Mouse (Mus musculus) forelimb bud, embryonic 11.5 days (tissue): ENCODE data around the gene Traf3.

Experiments used
- DNase-seq: peaks from one replicate; pipeline ENCODE4 v3.0.0-alpha.2; 2012; ENCODE audit warnings: low read depth, low spot score

Traf3 gene

GRCm38 (mm10) chr12:111250116-111250515 lies 83.9 kb downstream of the Traf3 start:
- no peak for DNase-seq

GRCm38 (mm10) chr12:111251227-111251626 lies 85.1 kb downstream of the Traf3 start:
- DNase-seq, result no peak

- no peak for DNase-seq
Measured at GRCm38 (mm10) chr12:111263650-111264049, 97.5 kb downstream of the Traf3 start.

GRCm38 (mm10) chr12:111265212-111265611 lies 99.0 kb downstream of the Traf3 start:
- DNase-seq, result no peak

- DNase-seq, result no peak
Measured at GRCm38 (mm10) chr12:111266592-111266991, 100.4 kb downstream of the Traf3 start.

GRCm38 (mm10) chr12:111267673-111268325 lies 101.6 kb downstream of the Traf3 start:
- DNase-seq, result no peak

- DNase-seq, result no peak
Measured at GRCm38 (mm10) chr12:111270629-111271277, 104.6 kb downstream of the Traf3 start, which contains the start of gene Amn. Gene Amn, plus strand, starts transcription at chr12:111271095.

- DNase-seq, result no peak
Measured at GRCm38 (mm10) chr12:111271406-111271805, 105.2 kb downstream of the Traf3 start.

GRCm38 (mm10) chr12:111271966-111272365 lies 105.8 kb downstream of the Traf3 start:
- no peak for DNase-seq

- DNase-seq, result peak; percentile 78
Measured at GRCm38 (mm10) chr12:111272420-111272819, 106.2 kb downstream of the Traf3 start.

GRCm38 (mm10) chr12:111274006-111274405 lies 107.8 kb downstream of the Traf3 start:
- DNase-seq, result no peak

- no peak for DNase-seq
Measured at GRCm38 (mm10) chr12:111274447-111275149, 108.4 kb downstream of the Traf3 start.

GRCm38 (mm10) chr12:111275150-111275841 lies 109.1 kb downstream of the Traf3 start:
- DNase-seq, result no peak

- no peak for DNase-seq
Measured at GRCm38 (mm10) chr12:111276371-111276770, 110.2 kb downstream of the Traf3 start.

- DNase-seq, result no peak
Measured at GRCm38 (mm10) chr12:111283573-111283972, 117.4 kb downstream of the Traf3 start.

GRCm38 (mm10) chr12:111284532-111284931 lies 118.4 kb downstream of the Traf3 start:
- DNase-seq, result no peak

- no peak for DNase-seq
Measured at GRCm38 (mm10) chr12:111293025-111293424, 126.9 kb downstream of the Traf3 start.

GRCm38 (mm10) chr12:111301322-111302017 lies 135.3 kb downstream of the Traf3 start:
- no peak for DNase-seq

GRCm38 (mm10) chr12:111302018-111302345 lies 135.8 kb downstream of the Traf3 start:
- no peak for DNase-seq

GRCm38 (mm10) chr12:111303702-111304337 lies 137.7 kb downstream of the Traf3 start:
- no peak for DNase-seq

- no peak for DNase-seq
Measured at GRCm38 (mm10) chr12:111306821-111307220, 140.7 kb downstream of the Traf3 start.
